Mouse (Mus musculus): ENCODE data around the gene Crtc2. TPM values are rescaled to one million over a fixed set of nuclear protein-coding genes. Genes with fewer than 3 reads are reported as not detected.
A peak's percentile ranks its signal among the peaks of the same experiment; 100 is the strongest.

The Crtc2 gene
- polyA plus RNA-seq, 1 experiment, result 77.4 TPM

DNA sequence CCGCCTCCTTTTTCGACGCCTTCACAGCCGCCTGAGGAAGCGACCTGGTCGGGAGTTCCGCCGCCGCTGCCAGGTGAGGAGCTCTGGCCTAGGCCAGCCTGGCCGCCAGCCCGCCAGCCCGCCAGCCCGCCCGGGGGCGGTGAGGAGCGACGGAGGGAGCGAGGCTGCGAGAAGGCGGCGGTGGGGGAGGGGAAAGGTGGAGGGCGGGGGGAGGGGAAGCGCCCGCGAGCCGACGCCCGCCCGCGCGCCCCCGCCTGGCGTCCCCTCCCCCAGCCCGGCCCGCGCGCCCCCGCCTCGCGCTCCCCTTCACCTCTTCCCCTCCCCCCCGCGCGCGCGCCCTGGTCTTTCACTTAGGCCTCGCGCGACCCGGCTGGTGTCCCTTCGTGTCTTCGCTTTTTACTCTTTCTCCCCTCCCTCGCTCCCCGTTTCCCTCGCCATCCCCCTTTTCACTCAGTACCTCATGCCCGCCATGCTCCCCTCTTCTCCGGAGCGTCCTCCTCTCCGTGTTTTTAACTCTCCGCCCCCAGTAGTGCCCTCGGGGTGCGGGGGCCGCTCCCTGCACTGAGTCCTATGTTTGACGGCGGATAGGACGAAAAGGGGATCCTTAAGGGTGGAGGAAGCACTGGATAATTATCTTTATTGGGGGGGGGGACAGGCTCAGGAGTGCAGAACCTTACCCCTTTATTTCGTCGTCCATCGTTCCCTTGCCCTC lies 39.5 kb downstream of the Crtc2 start:
- DNase-seq, result peak; percentile 44
- 0% methylated on average over 32 of the region's 68 CpGs for WGBS
- no peak for TF ChIP-seq POLR2A (IDR thresholded peaks at IDR 0.05; ENCODE audit: borderline replicate concordance, extremely low read depth, low read depth, low read length)
- Histone ChIP-seq H3K4me1 (ENCODE audit: control insufficient read depth, insufficient read depth, low read length) (peaks cover 19% of the 10 kb centered on the region), H3K4me3 (replicated peaks; ENCODE audit: extremely low read depth, low read depth, low read length) (peak overlapping the region; percentile 81)

- whole genome bisulfite sequencing, result 8% methylated on average over 11 of the region's 11 CpGs
- DNase-seq, result peak; percentile 22
- TF ChIP-seq CTCF (IDR thresholded peaks at IDR 0.05; ENCODE audit: insufficient read depth, low read length) (no peak), POLR2A (IDR thresholded peaks at IDR 0.05; ENCODE audit: borderline replicate concordance, extremely low read depth, low read depth, low read length) (no peak)
- peak overlapping the region; percentile 81 for H3K4me3 ChIP-seq (replicated peaks; ENCODE audit: extremely low read depth, low read depth, low read length)
- peaks cover 19% of the 10 kb centered on the region for H3K4me1 ChIP-seq (ENCODE audit: control insufficient read depth, insufficient read depth, low read length)
These were observed 40.1 kb downstream of the Crtc2 start for GRCm38 (mm10) chr3:90294064-90294440.

DNA sequence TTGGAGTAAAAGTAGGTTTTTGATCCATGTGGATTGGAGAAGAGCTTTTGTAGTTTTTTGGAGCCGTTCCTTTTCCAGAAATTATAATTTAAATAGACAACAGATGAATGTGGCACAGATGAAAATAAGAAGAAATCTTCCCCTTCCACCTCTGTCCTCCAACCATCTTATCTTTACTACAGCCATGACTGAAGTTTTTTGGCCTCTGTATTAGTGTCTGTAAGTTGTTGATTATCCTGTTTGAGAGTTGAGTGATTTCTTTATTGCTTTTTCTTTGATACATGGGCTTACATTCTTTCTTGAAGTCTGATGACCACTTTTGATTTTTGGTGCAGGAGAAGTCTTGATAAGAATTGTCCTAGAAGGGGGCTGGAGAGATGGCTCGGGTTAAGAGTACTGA lies 40.7 kb downstream of the Crtc2 start:
- TF ChIP-seq CTCF (IDR thresholded peaks at IDR 0.05; ENCODE audit: insufficient read depth, low read length), result no peak
- no peak for TF ChIP-seq POLR2A (IDR thresholded peaks at IDR 0.05; ENCODE audit: borderline replicate concordance, extremely low read depth, low read depth, low read length)
- WGBS, result 53% methylated on average over 2 of the region's 2 CpGs
- Histone ChIP-seq H3K4me1 (ENCODE audit: control insufficient read depth, insufficient read depth, low read length) (peaks cover 19% of the 10 kb centered on the region), H3K4me3 (replicated peaks; ENCODE audit: extremely low read depth, low read depth, low read length) (peak overlapping the region; percentile 23)
- no peak for DNase-seq

DNA sequence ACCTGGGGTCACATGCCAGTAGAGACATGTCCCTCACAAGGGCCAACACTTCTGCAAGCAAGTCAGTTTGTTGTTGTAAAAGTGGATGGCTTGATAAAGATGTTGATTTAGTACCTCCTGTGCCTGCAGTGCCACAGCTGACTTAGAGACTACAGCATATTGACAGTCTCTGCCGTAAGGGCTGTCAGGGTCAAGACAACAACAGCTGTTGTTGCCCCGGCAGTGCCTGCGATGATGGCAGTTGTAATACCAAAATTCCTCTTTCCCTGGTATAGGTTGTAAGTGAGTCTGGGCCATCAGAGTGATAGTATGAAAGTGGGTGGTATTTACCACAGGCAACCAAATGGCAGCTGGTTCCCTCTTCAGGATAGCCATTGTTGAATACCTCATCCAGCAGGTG lies 51.8 kb downstream of the Crtc2 start:
- peaks cover 5% of the 10 kb centered on the region; the same call in 1 of the 2 replicates for H3K4me1 ChIP-seq (ENCODE audit: control insufficient read depth, insufficient read depth, low read length)
- WGBS, result 58% methylated on average over 3 of the region's 3 CpGs
- H3K4me3 ChIP-seq (replicated peaks; ENCODE audit: extremely low read depth, low read depth, low read length), result no peak overlapping the region
- TF ChIP-seq POLR2A (IDR thresholded peaks at IDR 0.05; ENCODE audit: borderline replicate concordance, extremely low read depth, low read depth, low read length) (no peak), CTCF (IDR thresholded peaks at IDR 0.05; ENCODE audit: insufficient read depth, low read length) (no peak)
- no peak for DNase-seq

- Histone ChIP-seq H3K4me3 (replicated peaks; ENCODE audit: extremely low read depth, low read depth, low read length) (no peak overlapping the region), H3K4me1 (ENCODE audit: control insufficient read depth, insufficient read depth, low read length) (peaks cover 4% of the 10 kb centered on the region; the same call in 1 of the 2 replicates)
- DNase-seq, result no peak
- TF ChIP-seq CTCF (IDR thresholded peaks at IDR 0.05; ENCODE audit: insufficient read depth, low read length), result no peak
- no peak for TF ChIP-seq POLR2A (IDR thresholded peaks at IDR 0.05; ENCODE audit: borderline replicate concordance, extremely low read depth, low read depth, low read length)
These were observed 55.6 kb downstream of the Crtc2 start for GRCm38 (mm10) chr3:90309589-90309988.

GRCm38 (mm10) chr3:90313367-90313766 lies 59.4 kb downstream of the Crtc2 start:
- TF ChIP-seq CTCF (IDR thresholded peaks at IDR 0.05; ENCODE audit: insufficient read depth, low read length) (peak; percentile 18; the same call in 1 of the 2 replicates), POLR2A (IDR thresholded peaks at IDR 0.05; ENCODE audit: borderline replicate concordance, extremely low read depth, low read depth, low read length) (no peak)
- no peak overlapping the region for H3K4me3 ChIP-seq (replicated peaks; ENCODE audit: extremely low read depth, low read depth, low read length)
- DNase-seq, result no peak
- H3K4me1 ChIP-seq (ENCODE audit: control insufficient read depth, insufficient read depth, low read length), result no peaks in the 10 kb centered on the region

Other genes with a start within 250 kb of the Crtc2 start
- 34.7 and 47.4 TPM in 2 replicates for gene 4933434E20Rik, start 202.5 kb upstream of the Crtc2 start, polyA plus RNA-seq (2012; rRNA removed)
- gene Ubap2l, start 201.5 kb upstream of the Crtc2 start, polyA plus RNA-seq (2012; rRNA removed), result 91.9 and 95.2 TPM in 2 replicates
- 133 and 219 TPM in 2 replicates for gene Tpm3, start 181.5 kb upstream of the Crtc2 start, polyA plus RNA-seq (2012; rRNA removed)
- 0.40 and 0.58 TPM in 2 replicates for gene Nup210l, start 150.0 kb upstream of the Crtc2 start, polyA plus RNA-seq (2012; rRNA removed)
- gene Rps27, start 40.5 kb upstream of the Crtc2 start, polyA plus RNA-seq (2012; rRNA removed), result 725 and 918 TPM in 2 replicates
- 5.4 and 5.8 TPM in 2 replicates for gene Rab13, start 40.5 kb upstream of the Crtc2 start, polyA plus RNA-seq (2012; rRNA removed)
- gene Jtb, start 22.6 kb upstream of the Crtc2 start, polyA plus RNA-seq (2012; rRNA removed), result 49.4 and 66.3 TPM in 2 replicates
- gene Creb3l4, start 10.7 kb upstream of the Crtc2 start, polyA plus RNA-seq (2012; rRNA removed), result 2.0 TPM in 2 replicates
- 72.8 and 83.7 TPM in 2 replicates for gene Slc39a1, start 6.0 kb upstream of the Crtc2 start, polyA plus RNA-seq (2012; rRNA removed)
- gene Dennd4b, start 11.0 kb downstream of the Crtc2 start, polyA plus RNA-seq (2012; rRNA removed), result 37.5 and 39.6 TPM in 2 replicates
- 21.5 and 26.0 TPM in 2 replicates for gene Gatad2b, start 39.0 kb downstream of the Crtc2 start, polyA plus RNA-seq (2012; rRNA removed)
- gene Slc27a3, start 135.8 kb downstream of the Crtc2 start, polyA plus RNA-seq (2012; rRNA removed), result 26.3 and 27.5 TPM in 2 replicates
- 24.6 and 28.4 TPM in 2 replicates for gene Ints3, start 179.5 kb downstream of the Crtc2 start, polyA plus RNA-seq (2012; rRNA removed)
- 162 and 199 TPM in 2 replicates for gene Npr1, start 211.7 kb downstream of the Crtc2 start, polyA plus RNA-seq (2012; rRNA removed)
- 13.2 and 22.3 TPM in 2 replicates for gene Ilf2, start 222.0 kb downstream of the Crtc2 start, polyA plus RNA-seq (2012; rRNA removed)
- 29.0 and 47.3 TPM in 2 replicates for gene Snapin, start 236.9 kb downstream of the Crtc2 start, polyA plus RNA-seq (2012; rRNA removed)